Mouse (Mus musculus) lung, postnatal 0 days (tissue): Measurements from ENCODE around the gene Vezt. TPM values are rescaled to one million over a fixed set of nuclear protein-coding genes. Genes with fewer than 3 reads are reported as not detected.

Experiments used
- ATAC-seq: fragments of 200-750 bp; cut with Nextera tagmentation; 2 replicates; pipeline ENCODE4 v1.8.0; 2017; ENCODE audit warnings: moderate library complexity
- DNase-seq: peaks from one replicate; pipeline ENCODE4 v3.0.0-alpha.2; 2016; ENCODE audit warnings: low spot score
- H3K27ac ChIP-seq: fragments of 300-500 bp; sonication (generic); 2 replicates; pipeline ENCODE4 v1.5.1; 2014; ENCODE audit warnings: antibody characterized with exemption, mild to moderate bottlenecking, low read length, mixed read lengths
- H3K27me3 ChIP-seq: fragments of 300-500 bp; sonication (generic); replicated peaks from 2 replicates; pipeline ENCODE4 v1.6.1; 2014; ENCODE audit warnings: low read length, mixed read lengths; ENCODE audit not compliant: insufficient read depth
- H3K36me3 ChIP-seq: fragments of 300-500 bp; sonication (generic); 2 replicates; pipeline ENCODE4 v1.6.1; 2014; ENCODE audit warnings: low read length, mixed read lengths; ENCODE audit not compliant: insufficient read depth
- H3K4me1 ChIP-seq: fragments of 300-500 bp; sonication (generic); 2 replicates; pipeline ENCODE4 v1.6.1; 2014; ENCODE audit warnings: antibody characterized with exemption, low read depth, low read length, mixed read lengths; ENCODE audit not compliant: insufficient read depth
- H3K4me2 ChIP-seq: fragments of 300-500 bp; sonication (generic); replicated peaks from 2 replicates; pipeline ENCODE4 v1.6.1; 2014; ENCODE audit warnings: low read depth, mild to moderate bottlenecking, low read length, moderate library complexity, mixed read lengths
- H3K4me3 ChIP-seq: fragments of 300-500 bp; sonication (generic); 2 replicates; pipeline ENCODE4 v1.5.1; 2014; ENCODE audit warnings: low read depth, low read length
- H3K9ac ChIP-seq: fragments of 300-500 bp; sonication (generic); replicated peaks from 2 replicates; pipeline ENCODE4 v1.6.1; 2014; ENCODE audit warnings: low read depth, mild to moderate bottlenecking
- H3K9me3 ChIP-seq: fragments of 300-500 bp; sonication (generic); 2 replicates; pipeline ENCODE4 v1.6.1; 2016; ENCODE audit warnings: low read length, mixed read lengths
- CTCF ChIP-seq: IDR thresholded peaks from 2 replicates; pipeline ENCODE4 v1.5.1; 2016; ENCODE audit warnings: antibody characterized with exemption, mild to moderate bottlenecking
- EP300 ChIP-seq: IDR thresholded peaks from 2 replicates; pipeline ENCODE4 v1.6.1; 2016; ENCODE audit warnings: antibody characterized with exemption, mild to moderate bottlenecking, control low read depth
- WGBS: fragments of 180-500 bp; shearing (Covaris S2); extraction: QIAGEN DNeasy Blood & Tissue Kit; methylation state at CpG from one replicate; pipeline ENCODE4 v1.1.7; 2014; 5-methylcytosine and 5-hydroxymethylcytosine counted together
- polyA plus RNA-seq: library from polyadenylated mRNA; unstranded; fragments of >200 nt; fragmentation: Nextera tagmentation; extraction: Ambion mirVana; gene quantifications from 2 replicates; pipeline ENCODE4 v1.2.1, GENCODE M21; 2015

The Vezt gene
- polyA plus RNA-seq, 1 experiment from 2014 or later, result 14.3 TPM

DNA sequence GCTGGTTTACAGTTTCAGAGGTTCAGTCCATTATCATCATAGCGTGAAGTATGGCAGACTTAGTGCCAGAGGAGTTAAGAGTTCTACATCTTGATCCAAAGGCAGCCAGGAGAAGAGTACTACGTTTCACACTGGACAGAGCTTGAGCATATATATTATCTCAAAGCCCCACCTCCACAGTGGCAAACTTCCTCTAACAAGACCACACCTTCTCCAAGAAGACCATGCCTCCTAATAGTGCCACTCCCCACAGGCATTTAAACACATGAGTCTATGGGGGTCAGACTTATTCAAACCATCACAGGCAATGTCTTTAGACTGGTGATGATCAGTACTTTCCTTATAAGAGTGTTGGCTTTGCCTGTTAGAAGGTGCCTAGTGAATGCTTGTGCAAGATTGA lies 117.5 kb downstream of the Vezt start:
- H3K4me1 ChIP-seq, result no peaks in the 10 kb centered on the region; the same call in 1 of the 2 replicates
- TF ChIP-seq EP300 (no peak), CTCF (no peak)
- H3K4me3 ChIP-seq, result no peak overlapping the region
- no peak overlapping the region for H3K27ac ChIP-seq
- H3K36me3 ChIP-seq, result no peaks in the 10 kb centered on the region
- WGBS, result 51% methylated on average over 2 of the region's 2 CpGs
- 0 out of 2 replicates have a peak, but pooled peaks have one; percentile 9 for ATAC-seq
- H3K9ac ChIP-seq, result no peak overlapping the region
- no peak overlapping the region for H3K4me2 ChIP-seq
- DNase-seq, result no peak
- no peaks in the 10 kb centered on the region for H3K27me3 ChIP-seq
- no peaks in the 10 kb centered on the region for H3K9me3 ChIP-seq

DNA sequence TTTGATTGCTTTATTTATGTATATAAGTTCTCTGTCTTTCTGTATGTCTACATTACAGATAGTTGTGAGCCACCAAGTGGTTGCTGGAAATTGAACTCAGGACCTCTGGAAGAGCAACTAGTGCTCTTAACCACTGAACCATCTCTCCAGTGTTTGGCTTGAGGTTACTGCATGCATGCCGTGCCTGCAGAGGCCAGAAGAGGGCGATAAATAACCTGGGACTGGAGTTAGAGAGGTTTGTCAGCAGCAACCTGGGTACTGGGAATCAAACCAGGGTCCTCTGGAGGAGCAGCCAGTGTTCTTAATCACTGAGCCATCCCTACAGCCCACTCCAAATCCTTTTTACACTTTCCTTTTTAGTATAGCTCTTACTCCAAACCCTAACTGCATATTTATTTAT lies 118.8 kb downstream of the Vezt start:
- DNase-seq, result no peak
- no peak for ATAC-seq
- no peak for TF ChIP-seq EP300
- TF ChIP-seq CTCF, result peak; percentile 19; the same call in 1 of the 2 replicates
- no peak overlapping the region for H3K4me3 ChIP-seq
- 69% methylated on average over 2 of the region's 2 CpGs for WGBS
- no peak overlapping the region for H3K27ac ChIP-seq
- no peaks in the 10 kb centered on the region for H3K9me3 ChIP-seq
- H3K27me3 ChIP-seq, result no peaks in the 10 kb centered on the region
- no peak overlapping the region for H3K9ac ChIP-seq
- H3K4me1 ChIP-seq, result no peaks in the 10 kb centered on the region; the same call in 1 of the 2 replicates
- H3K36me3 ChIP-seq, result no peaks in the 10 kb centered on the region
- H3K4me2 ChIP-seq, result no peak overlapping the region

DNA sequence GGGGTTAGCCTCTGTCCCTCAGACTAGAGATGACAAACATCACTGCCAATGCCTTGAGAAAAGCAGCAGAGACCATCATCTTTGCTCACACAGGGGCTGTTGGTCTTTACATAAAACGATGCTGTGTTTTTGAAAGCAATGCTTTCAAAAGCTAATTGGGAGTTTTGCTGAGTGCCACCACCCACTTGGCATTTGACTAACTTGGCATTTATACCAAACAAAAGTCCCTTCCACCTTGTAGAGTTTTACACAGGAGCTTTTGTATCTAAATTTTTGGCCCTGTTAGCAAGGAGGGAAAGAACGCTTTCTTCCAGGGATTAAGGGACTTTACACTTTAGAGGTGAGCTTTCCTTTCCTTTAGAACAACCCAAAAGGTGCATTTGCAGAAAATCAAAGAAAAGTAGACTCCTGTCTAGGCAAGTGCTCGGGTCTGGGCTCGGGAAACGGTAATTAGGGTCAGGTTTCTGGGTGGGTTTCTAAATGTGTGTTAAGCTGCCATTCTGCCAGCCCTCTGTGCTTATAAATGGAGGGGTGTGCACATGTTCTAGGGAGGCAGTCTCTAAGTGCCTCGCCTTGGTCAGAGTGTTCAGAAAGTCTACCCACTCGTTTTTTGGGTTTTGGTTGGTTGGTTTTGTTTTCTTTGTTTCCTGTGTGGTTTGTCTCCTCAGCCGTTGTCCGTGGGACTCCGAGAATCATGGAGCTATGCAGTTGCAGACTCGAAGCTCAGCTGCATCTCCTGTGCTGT lies 119.9 kb downstream of the Vezt start:
- no peak for DNase-seq
- ATAC-seq, result no peak
- no peak for TF ChIP-seq EP300
- TF ChIP-seq CTCF, result no peak
- H3K9ac ChIP-seq, result no peak overlapping the region
- H3K4me1 ChIP-seq, result no peaks in the 10 kb centered on the region; the same call in 1 of the 2 replicates
- H3K36me3 ChIP-seq, result no peaks in the 10 kb centered on the region
- no peaks in the 10 kb centered on the region for H3K9me3 ChIP-seq
- WGBS, result 54% methylated on average over 11 of the region's 11 CpGs
- H3K4me2 ChIP-seq, result no peak overlapping the region
- H3K27ac ChIP-seq, result no peak overlapping the region
- H3K27me3 ChIP-seq, result no peaks in the 10 kb centered on the region
- H3K4me3 ChIP-seq, result no peak overlapping the region

DNA sequence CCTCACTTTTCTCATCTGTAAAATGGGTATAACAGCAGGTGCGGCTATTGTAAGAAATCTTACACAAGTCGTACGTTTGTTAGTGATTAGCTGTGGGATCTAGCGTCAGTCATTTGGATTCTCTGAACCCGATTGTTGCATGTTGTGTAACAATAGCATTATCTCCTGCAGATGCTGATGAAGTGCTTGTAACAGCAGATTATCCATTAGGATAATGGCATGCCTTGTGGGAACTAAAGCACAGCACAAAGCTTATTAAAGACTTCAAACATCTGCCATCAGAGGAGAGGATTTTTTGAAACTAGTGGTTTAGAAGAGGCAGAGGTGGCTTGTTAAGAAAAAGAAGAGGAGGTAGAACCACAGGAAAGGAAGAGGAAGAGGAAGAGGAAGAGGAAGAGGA lies 122.1 kb downstream of the Vezt start:
- DNase-seq (no peak), ATAC-seq (no peak)
- H3K27me3 ChIP-seq, result no peaks in the 10 kb centered on the region
- no peak overlapping the region for H3K4me3 ChIP-seq
- TF ChIP-seq EP300, result no peak
- no peak for TF ChIP-seq CTCF
- no peaks in the 10 kb centered on the region for H3K36me3 ChIP-seq
- H3K9ac ChIP-seq, result no peak overlapping the region
- no peaks in the 10 kb centered on the region for H3K4me1 ChIP-seq
- H3K27ac ChIP-seq, result no peak overlapping the region
- H3K9me3 ChIP-seq, result no peaks in the 10 kb centered on the region
- WGBS, result 75% methylated on average over 5 of the region's 5 CpGs
- H3K4me2 ChIP-seq, result no peak overlapping the region

DNA sequence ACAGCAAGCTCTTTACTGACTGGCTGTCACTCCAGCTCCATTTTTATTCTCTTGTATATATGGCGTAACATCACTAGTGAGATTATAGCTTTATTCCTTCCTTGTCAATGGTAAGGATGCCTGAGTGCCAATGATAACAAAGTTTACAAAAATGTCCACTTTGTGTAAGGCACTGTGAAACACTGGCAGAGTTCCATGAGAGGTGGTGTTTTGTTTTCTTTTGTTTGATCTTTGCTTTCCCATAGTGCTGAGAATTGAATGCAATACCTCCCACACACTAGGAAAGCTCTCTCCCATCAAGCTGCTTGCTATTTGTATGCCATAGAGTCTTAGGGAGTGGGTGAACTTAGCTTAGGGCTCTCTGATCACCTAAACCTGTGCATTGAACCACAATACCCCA lies 122.7 kb downstream of the Vezt start:
- Histone ChIP-seq H3K4me2 (no peak overlapping the region), H3K27me3 (no peaks in the 10 kb centered on the region), H3K4me3 (no peak overlapping the region), H3K9ac (no peak overlapping the region), H3K27ac (no peak overlapping the region), H3K4me1 (no peaks in the 10 kb centered on the region), H3K9me3 (no peaks in the 10 kb centered on the region), H3K36me3 (no peaks in the 10 kb centered on the region)
- no peak for ATAC-seq
- no peak for DNase-seq
- TF ChIP-seq EP300, result no peak
- TF ChIP-seq CTCF, result no peak
- 58% methylated on average over 1 of the region's 1 CpGs for WGBS

DNA sequence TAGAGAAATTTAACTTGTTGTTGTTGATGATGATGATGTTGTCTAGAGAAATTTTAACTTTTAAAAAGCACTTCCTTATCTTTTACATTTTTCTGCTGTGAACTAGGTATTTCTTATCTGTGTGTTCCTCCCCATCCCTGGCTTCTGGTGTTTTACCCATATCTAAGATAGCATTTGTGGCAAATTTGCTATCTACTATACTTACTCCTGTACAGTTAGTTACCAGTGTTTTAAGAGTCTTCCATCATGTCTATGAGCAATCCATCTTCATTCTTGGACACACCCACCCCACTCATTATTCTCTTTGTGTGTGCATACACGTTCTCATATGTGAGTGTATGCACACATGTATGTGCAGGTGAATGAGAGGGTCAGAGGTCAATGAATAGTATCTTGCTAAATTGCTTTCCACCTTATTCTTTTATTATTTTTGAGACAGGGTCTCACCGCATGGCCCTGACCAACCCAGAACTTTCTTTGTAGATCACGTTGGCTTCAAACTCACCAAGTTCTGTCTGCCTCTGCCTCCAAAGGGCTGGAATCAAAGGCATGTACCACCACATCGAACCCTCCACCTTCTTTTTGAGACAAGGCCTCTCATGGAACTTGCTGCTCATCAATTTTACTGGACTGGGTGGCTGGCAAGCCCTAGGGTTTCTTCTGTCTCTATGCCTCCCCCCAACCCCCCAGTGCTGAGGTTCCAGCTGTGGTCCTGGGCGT lies 123.3 kb downstream of the Vezt start:
- Histone ChIP-seq H3K4me1 (no peaks in the 10 kb centered on the region), H3K36me3 (no peaks in the 10 kb centered on the region), H3K4me3 (no peak overlapping the region), H3K4me2 (no peak overlapping the region), H3K9me3 (no peaks in the 10 kb centered on the region), H3K27ac (no peak overlapping the region), H3K27me3 (no peaks in the 10 kb centered on the region), H3K9ac (no peak overlapping the region)
- ATAC-seq, result no peak
- no peak for TF ChIP-seq EP300
- no peak for TF ChIP-seq CTCF
- 76% methylated on average over 5 of the region's 5 CpGs for WGBS
- no peak for DNase-seq
